In genomic region chr4:99714904-99715782, GRCm38 (mm10) we compare ENCODE assay signal across 8 mouse cellular contexts. TPM values are rescaled to one million over a fixed set of nuclear protein-coding genes. Genes with fewer than 3 reads are reported as not detected.
A peak's percentile ranks its signal among the peaks of the same experiment; 100 is the strongest.
DNase-seq lines count a peak whose midpoint lies in the region; ATAC-seq and TF ChIP-seq lines count a peak whose summit lies in the region.

Gene Alg6, plus strand, starts transcription at chr4:99715664.

- TF ChIP-seq CTCF in CH12.LX (conservative IDR thresholded peaks at IDR 0.05 in 1 of 2, IDR thresholded peaks at IDR 0.05 in 1 of 2; ENCODE audit: low read depth in 2 of 2, low read length in 2 of 2): no peak

- in situ Hi-C loops in CH12.LX (cut with MboI; ENCODE audit: low pct_ligation_motif_present, low pct_unique_long_range_greater_than_20kb, low sequenced_read_pairs): no loop called here

- peak within 1 kb of the TSS; percentile 84 for H3K4me2 ChIP-seq in CH12.LX (ENCODE audit: insufficient read depth, low read depth, poor library complexity, severe bottlenecking)
- peak within 1 kb of the TSS; percentile 80 for H3K4me2 ChIP-seq in forebrain, embryonic 11.5 days (ENCODE audit: low read depth, low read length, severe bottlenecking)
- peak within 1 kb of the TSS; percentile 87 for H3K4me2 ChIP-seq in heart, embryonic 16.5 days (ENCODE audit: low read depth, low read length)
- H3K4me2 ChIP-seq in liver, embryonic 15.5 days: peak within 1 kb of the TSS; percentile 90
- peak within 1 kb of the TSS; percentile 75 for H3K4me2 ChIP-seq in neural tube, embryonic 12.5 days (replicated peaks)

- peak; percentile 87 for DNase-seq in CH12.LX (ENCODE audit: extremely low read depth)
- peak; percentile 81 for DNase-seq in c-Kit-positive CD71-positive TER-119-negative erythroid progenitor cells, embryonic 14.5 days (ENCODE audit: low read depth)
- peak; percentile 99 for DNase-seq in forebrain, embryonic 11.5 days (ENCODE audit: low spot score)
- DNase-seq in kidney, postnatal 36 days: peak; percentile 95 to 98
- peak; percentile 74 for DNase-seq in telencephalon, adult 2 months (ENCODE audit: low read depth, low spot score)

- peak; percentile 93 for ATAC-seq in forebrain, embryonic 11.5 days (replicated peaks; ENCODE audit: low FRiP score)
- ATAC-seq in heart, embryonic 16.5 days (replicated peaks; ENCODE audit: extremely low read depth, insufficient read depth, low FRiP score): peak; percentile 96
- ATAC-seq in liver, embryonic 15.5 days (ENCODE audit: insufficient read depth): peak; percentile 92
- ATAC-seq in neural tube, embryonic 12.5 days (ENCODE audit: low FRiP score, low read depth): peak; percentile 94

- no peaks in the 10 kb centered on the region for H3K27me3 ChIP-seq in CH12.LX (replicated peaks)
- H3K27me3 ChIP-seq in forebrain, embryonic 11.5 days (ENCODE audit: control insufficient read depth, insufficient read depth, low read length): no peaks in the 10 kb centered on the region
- no peaks in the 10 kb centered on the region for H3K27me3 ChIP-seq in heart, embryonic 16.5 days (ENCODE audit: control insufficient read depth, insufficient read depth, low read length)
- no peaks in the 10 kb centered on the region for H3K27me3 ChIP-seq in liver, embryonic 15.5 days
- H3K27me3 ChIP-seq in neural tube, embryonic 12.5 days (replicated peaks): no peaks in the 10 kb centered on the region

- TF ChIP-seq RAD21 in CH12.LX (IDR thresholded peaks at IDR 0.05; ENCODE audit: low read depth, low read length): no peak

- TF ChIP-seq EP300 in CH12.LX (IDR thresholded peaks at IDR 0.05; ENCODE audit: low read length): no peak

- peak within 1 kb of the TSS; percentile 6 for H3K27ac ChIP-seq in CH12.LX (ENCODE audit: insufficient read depth, low read depth)
- H3K27ac ChIP-seq in forebrain, embryonic 11.5 days (ENCODE audit: low read depth, low read length): no peak within 1 kb of the TSS
- peak within 1 kb of the TSS; percentile 74 for H3K27ac ChIP-seq in heart, embryonic 16.5 days (ENCODE audit: low read length)
- peak within 1 kb of the TSS; percentile 66 for H3K27ac ChIP-seq in liver, embryonic 15.5 days (replicated peaks)
- H3K27ac ChIP-seq in neural tube, embryonic 12.5 days: no peak within 1 kb of the TSS

- dilution Hi-C loops in CH12.LX (cut with MboI; ENCODE audit: extremely low pct_ligation_motif_present, extremely low pct_unique_long_range_greater_than_20kb, low sequenced_read_pairs): no loop called here

- 4% methylated on average over 42 of the region's 46 CpGs for WGBS in forebrain, embryonic 11.5 days
- 3% methylated on average over 46 of the region's 46 CpGs for WGBS in heart, embryonic 16.5 days
- WGBS in liver, embryonic 15.5 days (ENCODE audit: insufficient replicate concordance): 3% methylated on average over 46 of the region's 46 CpGs
- WGBS in neural tube, embryonic 12.5 days: 3% methylated on average over 46 of the region's 46 CpGs

- TF ChIP-seq POLR2A in CH12.LX (IDR thresholded peaks at IDR 0.05; ENCODE audit: low read depth, low read length): peak; percentile 84

- peaks cover 0 to 13% of the 10 kb centered on the region in 2 experiments for H3K4me1 ChIP-seq in CH12.LX (ENCODE audit: control insufficient read depth in 1 of 2, insufficient read depth in 2 of 2)
- no peaks in the 10 kb centered on the region for H3K4me1 ChIP-seq in forebrain, embryonic 11.5 days (replicated peaks; ENCODE audit: control insufficient read depth, insufficient read depth, low read length)
- H3K4me1 ChIP-seq in heart, embryonic 16.5 days (ENCODE audit: control insufficient read depth, insufficient read depth, low read length): 0 out of 2 replicates have a peak, but pooled peaks cover 4% of the 10 kb centered on the region
- H3K4me1 ChIP-seq in liver, embryonic 15.5 days (replicated peaks): peaks cover 16% of the 10 kb centered on the region
- no peaks in the 10 kb centered on the region for H3K4me1 ChIP-seq in neural tube, embryonic 12.5 days

- peak within 1 kb of the TSS; percentile 56 for H3K9ac ChIP-seq in CH12.LX (ENCODE audit: insufficient read depth, low read depth)
- H3K9ac ChIP-seq in forebrain, embryonic 11.5 days (ENCODE audit: low read length): peak within 1 kb of the TSS; percentile 89
- H3K9ac ChIP-seq in heart, embryonic 16.5 days (ENCODE audit: low read length): peak within 1 kb of the TSS; percentile 93
- H3K9ac ChIP-seq in liver, embryonic 15.5 days: peak within 1 kb of the TSS; percentile 85
- peak within 1 kb of the TSS; percentile 75 for H3K9ac ChIP-seq in neural tube, embryonic 12.5 days

- no peaks in the 10 kb centered on the region for H3K9me3 ChIP-seq in CH12.LX (replicated peaks; ENCODE audit: low read length)
- H3K9me3 ChIP-seq in forebrain, embryonic 11.5 days (ENCODE audit: control insufficient read depth, low read length): no peaks in the 10 kb centered on the region
- H3K9me3 ChIP-seq in heart, embryonic 16.5 days (replicated peaks; ENCODE audit: control insufficient read depth, low read length): no peaks in the 10 kb centered on the region
- H3K9me3 ChIP-seq in liver, embryonic 15.5 days (replicated peaks): no peaks in the 10 kb centered on the region
- H3K9me3 ChIP-seq in neural tube, embryonic 12.5 days: no peaks in the 10 kb centered on the region

- peaks cover 8 to 23% of the 10 kb centered on the region in 2 experiments for H3K36me3 ChIP-seq in CH12.LX (replicated peaks in 1 of 2; ENCODE audit: control insufficient read depth in 1 of 2, insufficient read depth in 1 of 2, low read length in 1 of 2)
- no peaks in the 10 kb centered on the region; the same call in 1 of the 2 replicates for H3K36me3 ChIP-seq in forebrain, embryonic 11.5 days (ENCODE audit: control insufficient read depth, insufficient read depth, low read length)
- peaks cover 4% of the 10 kb centered on the region; the same call in 1 of the 2 replicates for H3K36me3 ChIP-seq in heart, embryonic 16.5 days (ENCODE audit: control insufficient read depth, insufficient read depth)
- peaks cover 5% of the 10 kb centered on the region; the same call in 1 of the 2 replicates for H3K36me3 ChIP-seq in liver, embryonic 15.5 days (replicated peaks)
- H3K36me3 ChIP-seq in neural tube, embryonic 12.5 days: no peaks in the 10 kb centered on the region

- H3K4me3 ChIP-seq in CH12.LX (replicated peaks in 1 of 3; ENCODE audit: low read depth in 2 of 3, low read length in 2 of 3, poor library complexity in 1 of 3): peak within 1 kb of the TSS; percentile 85 to 87 (median 86)
- peak within 1 kb of the TSS; percentile 55 for H3K4me3 ChIP-seq in forebrain, embryonic 11.5 days (ENCODE audit: low read depth, low read length)
- H3K4me3 ChIP-seq in heart, embryonic 16.5 days (ENCODE audit: low read length): peak within 1 kb of the TSS; percentile 87
- peak within 1 kb of the TSS; percentile 82 for H3K4me3 ChIP-seq in liver, embryonic 15.5 days (replicated peaks)
- H3K4me3 ChIP-seq in neural tube, embryonic 12.5 days: peak within 1 kb of the TSS; percentile 68

- peaks cover 7% of the 10 kb centered on the region; the same call in 1 of the 2 replicates for H3K79me2 ChIP-seq in CH12.LX (replicated peaks; ENCODE audit: control insufficient read depth, extremely low read depth, insufficient read depth, poor library complexity, severe bottlenecking)

TF ChIP-seq in CH12.LX, 34 proteins besides CTCF, POLR2A, EP300 and RAD21:
- TF ChIP-seq TBP (conservative IDR thresholded peaks at IDR 0.05; ENCODE audit: low read depth, low read length) (no peak), MAX (IDR thresholded peaks at IDR 0.05; ENCODE audit: low read length) (peak; percentile 44; the same call in 1 of the 2 replicates), JUND (conservative IDR thresholded peaks at IDR 0.05; ENCODE audit: low read depth, low read length) (no peak), ZMIZ1 (IDR thresholded peaks at IDR 0.05; ENCODE audit: low read depth, low read length) (0 out of 2 replicates have a peak, but pooled peaks have one; percentile 30), MAZ (IDR thresholded peaks at IDR 0.05; ENCODE audit: low read depth, low read length) (0 out of 2 replicates have a peak, but pooled peaks have one; percentile 16), PAX5 (IDR thresholded peaks at IDR 0.05; ENCODE audit: low read length) (no peak), HCFC1 (IDR thresholded peaks at IDR 0.05; ENCODE audit: low read depth, low read length) (0 out of 2 replicates have a peak, but pooled peaks have one; percentile 16), ZNF384 (IDR thresholded peaks at IDR 0.05; ENCODE audit: low read depth, low read length) (peak; percentile 70), MYC (IDR thresholded peaks at IDR 0.05; ENCODE audit: low read depth, low read length) (no peak), ELF1 (IDR thresholded peaks at IDR 0.05; ENCODE audit: low read depth, low read length) (no peak; the same call in 1 of the 2 replicates), MEF2A (IDR thresholded peaks at IDR 0.05; ENCODE audit: borderline replicate concordance, low read depth, low read length) (no peak), NELFE (IDR thresholded peaks at IDR 0.05; ENCODE audit: low read depth, low read length) (peak; percentile 70), TCF12 (IDR thresholded peaks at IDR 0.05; ENCODE audit: low read depth, low read length) (peak; percentile 29; the same call in 1 of the 2 replicates), NRF1 (IDR thresholded peaks at IDR 0.05; ENCODE audit: low read depth, low read length) (peak; percentile 84), RCOR1 (conservative IDR thresholded peaks at IDR 0.05; ENCODE audit: low read depth, low read length) (no peak)

RNA-seq across cellular contexts. Expression of gene Alg6, which starts in this region (rescaled TPM):
- total RNA-seq in CH12.LX (2012; rRNA removed): 20.4 and 22.6 TPM in 2 replicates
- total RNA-seq in CH12.LX (2014; rRNA removed): 30.4 and 33.2 TPM in 2 replicates
- polyA plus RNA-seq in CH12.LX (2012; ENCODE audit: insufficient read length, low read depth): 13.7 and 19.1 TPM in 2 replicates
- polyA plus RNA-seq in forebrain, embryonic 11.5 days (2014; fragmentation: Nextera tagmentation; extraction: Ambion mirVana): 17.6 TPM in 2 replicates
- 9.2 and 10.1 TPM in 2 replicates for polyA plus RNA-seq in heart, embryonic 16.5 days (2015; fragmentation: Nextera tagmentation; extraction: Ambion mirVana)
- polyA plus RNA-seq in liver, embryonic 15.5 days (2015; fragmentation: Nextera tagmentation; extraction: Ambion mirVana): 10.3 and 11.1 TPM in 2 replicates
- 13.4 and 13.7 TPM in 2 replicates for polyA plus RNA-seq in neural tube, embryonic 12.5 days (2016; fragmentation: Nextera tagmentation; extraction: Ambion mirVana)

Comparison
In these comparisons a context has a peak if more than half of its experiments do, and no peak if none do; other contexts are left out.
1. H3K27ac ChIP-seq: peak in CH12.LX (single experiment), heart, embryonic 16.5 days (single experiment) and liver, embryonic 15.5 days (single experiment); none in forebrain, embryonic 11.5 days (single experiment) and neural tube, embryonic 12.5 days (single experiment).
2. Peak in every context shown above with its lines, with median percentiles within 50 percentile points of each other: DNase-seq, H3K4me2 ChIP-seq, H3K4me3 ChIP-seq, H3K9ac ChIP-seq and ATAC-seq.